Mouse (Mus musculus) small intestine, adult 10 weeks (tissue): ENCODE data around the gene Epn3. TPM values are rescaled to one million over a fixed set of nuclear protein-coding genes. Genes with fewer than 3 reads are reported as not detected.

Source experiments
- polyA plus RNA-seq: library from polyadenylated mRNA; stranded (reverse); fragments of 350-450 nt; fragmentation: Illumina TruSeq; extraction: RNeasy Lipid Tissue Mini Kit (QIAGEN cat#74804); gene quantifications from one replicate; pipeline ENCODE4 v1.2.3, GENCODE M21; 2014; ENCODE audit warnings: low replicate concordance

Epn3 gene
- 0.22 TPM for polyA plus RNA-seq

GRCm38 (mm10) chr11:94499661-94500152 is at the start of gene Epn3:
Gene Epn3 (minus strand): TSS chr11:94499974.

DNA sequence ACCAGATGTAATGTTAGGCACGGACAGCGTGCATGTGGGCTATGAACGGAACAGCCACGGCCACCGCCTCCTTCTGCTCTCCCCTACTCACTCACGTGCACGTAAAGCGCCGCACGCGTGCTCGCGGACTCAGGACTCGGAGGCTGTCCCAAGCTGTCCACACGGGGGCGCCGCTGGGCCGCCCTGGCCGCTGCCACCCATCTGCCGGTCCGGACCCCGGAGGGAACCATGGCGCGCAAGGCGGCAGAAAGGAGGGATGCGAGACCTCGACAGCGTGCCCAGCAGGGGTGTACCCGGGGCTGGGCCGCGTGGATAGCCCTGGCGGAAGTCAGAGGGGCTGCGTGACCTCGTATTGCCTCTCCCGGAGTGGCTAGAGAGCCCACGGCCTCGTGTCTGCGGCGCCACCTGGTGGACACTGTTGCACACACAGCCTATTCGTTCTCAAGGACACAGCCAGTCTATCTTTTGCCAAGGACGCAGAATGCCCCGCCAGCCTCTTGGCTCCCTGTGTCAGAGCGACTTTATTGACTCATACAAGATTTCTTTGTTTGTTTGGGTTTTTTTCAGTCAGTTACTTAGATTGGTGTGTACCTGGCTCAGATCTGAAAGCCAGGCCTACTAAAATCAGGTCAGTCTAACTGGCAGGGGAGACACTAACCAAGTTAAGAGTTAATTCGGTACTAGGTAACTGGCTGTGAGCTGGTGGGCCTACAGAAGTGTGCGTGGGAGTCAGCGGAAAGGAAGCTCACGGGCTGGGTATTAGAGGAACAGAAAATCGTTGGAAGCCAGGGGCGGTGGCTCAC is 49.3 kb upstream of the Epn3 start, which contains the start of gene Rsad1:
TSS of gene Rsad1 (minus strand) at position 368 of the 803 bp plus-strand sequence.

DNA sequence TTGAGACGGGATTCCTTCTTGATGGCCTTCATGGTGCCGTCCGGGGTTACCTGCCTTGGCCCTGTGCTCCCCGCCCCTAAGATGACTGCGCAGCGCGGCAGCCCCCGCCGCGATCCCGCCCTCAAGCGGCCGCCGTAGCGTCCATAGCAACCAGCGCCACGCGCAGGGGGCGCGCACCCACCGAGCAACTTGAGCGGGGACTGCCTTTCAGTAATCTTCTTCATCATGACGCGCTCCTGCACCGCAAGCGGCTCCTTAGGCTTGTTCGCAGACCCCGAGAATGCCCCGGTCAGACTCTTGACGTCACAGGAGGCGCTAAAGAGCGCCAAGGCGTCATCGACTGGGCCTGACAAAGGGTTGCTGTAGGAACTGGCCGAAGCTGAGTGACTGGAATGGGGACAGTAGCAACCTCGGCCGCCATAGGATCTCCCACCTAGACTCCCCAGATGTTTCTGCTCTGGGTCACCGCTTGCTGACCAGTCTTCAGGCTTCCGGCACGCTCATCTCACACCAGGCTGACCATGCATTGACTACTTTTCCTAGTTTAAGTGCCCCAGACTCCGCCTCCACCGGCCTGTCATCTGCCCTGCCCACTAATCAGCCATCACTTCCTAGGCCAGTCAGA is 21.6 kb upstream of the Epn3 start, which contains the start of gene Mycbpap:
TSS of gene Mycbpap (minus strand) at position 524 of the 625 bp plus-strand sequence.

DNA sequence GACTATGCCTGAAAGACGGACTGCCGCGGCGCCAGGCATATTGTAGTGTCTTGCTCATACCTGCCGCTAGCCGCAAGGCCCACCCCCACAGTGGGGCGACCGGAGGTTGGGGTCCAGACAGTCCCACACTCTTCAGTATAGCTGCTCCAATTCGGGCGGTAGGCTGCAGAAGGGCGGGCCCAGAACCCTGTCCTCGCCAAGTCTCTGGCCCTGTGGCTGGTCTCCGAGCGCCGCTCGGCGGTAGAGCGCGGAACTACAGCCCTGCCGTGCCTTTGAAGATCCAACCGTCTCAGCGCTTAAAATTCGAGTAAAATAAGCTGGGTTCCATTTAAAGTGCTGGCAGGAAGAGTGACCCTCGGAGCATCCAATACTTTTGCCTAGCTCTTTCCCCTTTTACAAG is 13.8 kb downstream of the Epn3 start, which contains the start of gene Spata20:
TSS of gene Spata20 (minus strand) at position 179 of the 400 bp plus-strand sequence.

GRCm38 (mm10) chr11:94473707-94474543 is 25.8 kb downstream of the Epn3 start, which contains the start of gene Cacna1g:
Gene Cacna1g (minus strand): TSS chr11:94474198.

Other genes with a start within 250 kb of the Epn3 start
- gene Gm21885, start 218.1 kb downstream of the Epn3 start, polyA plus RNA-seq = 36.0 TPM
- 291 TPM for gene Luc7l3, start 178.0 kb downstream of the Epn3 start, polyA plus RNA-seq
- gene Ankrd40, start 172.0 kb downstream of the Epn3 start, polyA plus RNA-seq = 53.3 TPM
- 7.3 TPM for gene Abcc3, start 107.0 kb downstream of the Epn3 start, polyA plus RNA-seq
- gene Cacna1g, start 25.8 kb downstream of the Epn3 start, polyA plus RNA-seq = not detected
- gene Spata20, start 13.8 kb downstream of the Epn3 start, polyA plus RNA-seq = not detected
- gene Mycbpap, start 21.8 kb upstream of the Epn3 start, polyA plus RNA-seq = 1.2 TPM
- 7.1 TPM for gene Rsad1, start 49.3 kb upstream of the Epn3 start, polyA plus RNA-seq
- gene Chad, start 65.1 kb upstream of the Epn3 start, polyA plus RNA-seq = not detected
- gene Acsf2, start 101.9 kb upstream of the Epn3 start, polyA plus RNA-seq = 34.1 TPM
- 150 TPM for gene Lrrc59, start 129.8 kb upstream of the Epn3 start, polyA plus RNA-seq
- 17.1 TPM for gene Mrpl27, start 153.8 kb upstream of the Epn3 start, polyA plus RNA-seq
- gene Eme1, start 154.0 kb upstream of the Epn3 start, polyA plus RNA-seq = not detected
- gene Xylt2, start 177.5 kb upstream of the Epn3 start, polyA plus RNA-seq = not detected
- gene Gm11541, start 204.5 kb upstream of the Epn3 start, polyA plus RNA-seq = not detected
- not detected for gene Cdc34b, start 241.8 kb upstream of the Epn3 start, polyA plus RNA-seq